Mouse (Mus musculus) MEL (cell line): ENCODE measurements around the gene Gbp2b. TPM values are rescaled to one million over a fixed set of nuclear protein-coding genes. Genes with fewer than 3 reads are reported as not detected.

ENCODE experiments used
- DNase-seq: peaks from one replicate; pipeline ENCODE4 v3.0.0; 2011; ENCODE audit warnings: low read depth, low spot score
- H3K27ac ChIP-seq: 2 replicates; pipeline ENCODE4 v1.5.1; 2012; ENCODE audit warnings: low read depth, mild to moderate bottlenecking, control low read depth, low read length, moderate library complexity; ENCODE audit not compliant: control insufficient read depth
- H3K27me3 ChIP-seq, 2 experiments: fragments of 150-350 bp in 1 of 2; sonication (generic) in 1 of 2; 2 replicates each; pipeline ENCODE4 v1.6.1; 2012; ENCODE audit warnings: low read length in 2 of 2, mild to moderate bottlenecking in 2 of 2, improper control_type of control experiment in 1 of 2, moderate library complexity in 1 of 2; ENCODE audit not compliant: insufficient read depth in 2 of 2, control insufficient read depth in 1 of 2
- H3K36me3 ChIP-seq, 2 experiments: 2 replicates each; pipeline ENCODE4 v1.6.1; 2012 to 2014; ENCODE audit warnings: low read length in 2 of 2, improper control_type of control experiment in 1 of 2, inconsistent platforms in 1 of 2, mild to moderate bottlenecking in 1 of 2; ENCODE audit not compliant: insufficient read depth in 2 of 2, control insufficient read depth in 1 of 2
- H3K4me1 ChIP-seq, 2 experiments: fragments of 150-350 bp in 1 of 2; sonication (generic) in 1 of 2; 2 replicates each; pipeline ENCODE4 v1.6.1; 2012; ENCODE audit warnings: low read length in 2 of 2, improper control_type of control experiment in 1 of 2, mild to moderate bottlenecking in 1 of 2; ENCODE audit not compliant: insufficient read depth in 2 of 2, control insufficient read depth in 1 of 2
- H3K4me3 ChIP-seq, 2 experiments: fragments of 150-350 bp in 1 of 2; sonication (generic) in 1 of 2; 2 replicates each; pipeline ENCODE4 v1.5.1; 2012; ENCODE audit warnings: low read depth in 2 of 2, low read length in 2 of 2, mild to moderate bottlenecking in 2 of 2, moderate library complexity in 2 of 2, control low read depth in 1 of 2, improper control_type of control experiment in 1 of 2; ENCODE audit not compliant: control insufficient read depth in 1 of 2, insufficient read depth in 1 of 2
- H3K79me2 ChIP-seq: 2 replicates; pipeline ENCODE4 v1.6.1; 2012; ENCODE audit warnings: mild to moderate bottlenecking, low read length, moderate library complexity; ENCODE audit not compliant: control insufficient read depth, poor library complexity, insufficient read depth
- H3K9ac ChIP-seq: 2 replicates; pipeline ENCODE4 v1.6.1; 2012; ENCODE audit warnings: low read depth, mild to moderate bottlenecking, control low read depth, low read length, moderate library complexity; ENCODE audit not compliant: control insufficient read depth, poor library complexity, severe bottlenecking
- H3K9me3 ChIP-seq: fragments of 150-350 bp; sonication (generic); replicated peaks from 2 replicates; pipeline ENCODE4 v1.6.1; 2012; ENCODE audit warnings: mild to moderate bottlenecking, low read length, improper control_type of control experiment, moderate library complexity; ENCODE audit not compliant: insufficient read depth
- BHLHE40 ChIP-seq: IDR thresholded peaks from 2 replicates; pipeline ENCODE4 v1.6.1; 2012; ENCODE audit warnings: low read depth, mild to moderate bottlenecking, inconsistent platforms, low read length, improper control_type of control experiment, borderline replicate concordance
- CTCF ChIP-seq, 3 experiments: IDR thresholded peaks in 2 of 3; conservative IDR thresholded peaks in 1 of 3; 2 replicates each; pipeline ENCODE4 v1.5.1; 2011 to 2012; ENCODE audit warnings: low read length in 3 of 3, low read depth in 2 of 3, mild to moderate bottlenecking in 2 of 3, improper control_type of control experiment in 1 of 3, inconsistent platforms in 1 of 3, mixed read lengths in 1 of 3, moderate library complexity in 1 of 3; ENCODE audit not compliant: control insufficient read depth in 1 of 3, insufficient read depth in 1 of 3, poor library complexity in 1 of 3, severe bottlenecking in 1 of 3
- ELF1 ChIP-seq: IDR thresholded peaks from 2 replicates; pipeline ENCODE4 v1.6.1; 2014; ENCODE audit warnings: low read depth, mild to moderate bottlenecking, inconsistent platforms, low read length, improper control_type of control experiment, moderate library complexity
- EP300 ChIP-seq, 2 experiments: IDR thresholded peaks; 2 replicates each; pipeline ENCODE4 v1.6.1; 2011; ENCODE audit warnings: improper control_type of control experiment in 2 of 2, low read length in 2 of 2, low read depth in 1 of 2, mild to moderate bottlenecking in 1 of 2
- MAX ChIP-seq: IDR thresholded peaks from 2 replicates; pipeline ENCODE4 v1.6.1; 2011; ENCODE audit warnings: low read length, improper control_type of control experiment
- MXI1 ChIP-seq: IDR thresholded peaks from 2 replicates; pipeline ENCODE4 v1.6.1; 2011; ENCODE audit warnings: mild to moderate bottlenecking, low read depth, low read length, improper control_type of control experiment
- RAD21 ChIP-seq: IDR thresholded peaks from 2 replicates; pipeline ENCODE4 v1.6.1; 2011; ENCODE audit warnings: mild to moderate bottlenecking, low read depth, low read length, improper control_type of control experiment
- RCOR1 ChIP-seq: IDR thresholded peaks from 2 replicates; pipeline ENCODE4 v1.6.1; 2012; ENCODE audit warnings: low read depth, mild to moderate bottlenecking, inconsistent platforms, low read length, improper control_type of control experiment
- SIN3A ChIP-seq: IDR thresholded peaks from 2 replicates; pipeline ENCODE4 v1.6.1; 2012; ENCODE audit warnings: low read length, improper control_type of control experiment, inconsistent platforms
- SMC3 ChIP-seq: IDR thresholded peaks from 2 replicates; pipeline ENCODE4 v1.6.1; 2011; ENCODE audit warnings: low read depth, low read length, improper control_type of control experiment
- TBP ChIP-seq: IDR thresholded peaks from 2 replicates; pipeline ENCODE4 v1.8.0; 2011; ENCODE audit warnings: low read depth, low read length, improper control_type of control experiment
- UBTF ChIP-seq: IDR thresholded peaks from 2 replicates; pipeline ENCODE4 v1.6.1; 2012; ENCODE audit warnings: low read depth, mild to moderate bottlenecking, inconsistent platforms, low read length, improper control_type of control experiment, moderate library complexity, borderline replicate concordance; ENCODE audit not compliant: insufficient read depth
- USF2 ChIP-seq, 2 experiments: IDR thresholded peaks; 2 replicates each; pipeline ENCODE4 v1.6.1; 2011 to 2012; ENCODE audit warnings: improper control_type of control experiment in 2 of 2, low read length in 2 of 2, borderline replicate concordance in 1 of 2, inconsistent platforms in 1 of 2, low read depth in 1 of 2, mild to moderate bottlenecking in 1 of 2; ENCODE audit not compliant: insufficient read depth in 1 of 2
- polyA plus RNA-seq, 2 experiments: library from polyadenylated mRNA; stranded (reverse) in 1 of 2; unstranded in 1 of 2; fragments of >175 nt in 1 of 2; fragments of >200 nt in 1 of 2; gene quantifications; 2 replicates each; pipeline versions ENCODE4 v1.2.1 to v1.2.4; 2012; ENCODE audit warnings: low replicate concordance in 2 of 2, low read depth in 1 of 2; ENCODE audit not compliant: insufficient read length in 2 of 2, insufficient read depth in 1 of 2, missing spikeins in 1 of 2
- total RNA-seq: library from RNA; depleted of rRNA; stranded (reverse); fragments of 300-350 nt; gene quantifications from 2 replicates; pipeline ENCODE4 v1.2.3, GENCODE M21; 2012

Gene Gbp2b
- total and polyA plus RNA-seq, 3 experiments = not detected

GRCm38 (mm10) chr3:142620111-142620955 lies 25.7 kb downstream of the Gbp2b start, which contains the start of gene Gbp2:
Gene Gbp2, plus strand, starts transcription at chr3:142620602.
- Histone ChIP-seq H3K9ac (peak within 1 kb of the TSS; percentile 19), H3K9me3 (no peaks in the 10 kb centered on the region), H3K27ac (no peak within 1 kb of the TSS), H3K27me3 (peaks cover 0 to 2% of the 10 kb centered on the region in 2 experiments; a peak in 2 of 4 replicates), H3K36me3 (peaks cover 0 to 5% of the 10 kb centered on the region in 2 experiments; a peak in 2 of 4 replicates), H3K79me2 (no peaks in the 10 kb centered on the region), H3K4me1 (peaks cover 0 to 5% of the 10 kb centered on the region in 2 experiments; a peak in 2 of 4 replicates), H3K4me3 (peak within 1 kb of the TSS; percentile 74 to 88)
- TF ChIP-seq TBP (no peak), MXI1 (peak; percentile 9)
- peak; percentile 49 for DNase-seq

- H3K79me2 ChIP-seq = no peaks in the 10 kb centered on the region
- H3K9me3 ChIP-seq = no peaks in the 10 kb centered on the region
- peak overlapping the region; percentile 19 for H3K9ac ChIP-seq
- TF ChIP-seq SIN3A = peak; percentile 53; the same call in 1 of the 2 replicates
- no peak for TF ChIP-seq BHLHE40
- no peak for TF ChIP-seq USF2 (IDR thresholded peaks at IDR 0.05; ENCODE audit: borderline replicate concordance in 1 of 2, insufficient read depth in 1 of 2, low read depth in 1 of 2, low read length in 2 of 2)
- peak; percentile 63 for TF ChIP-seq RAD21
- TF ChIP-seq CTCF (IDR thresholded peaks at IDR 0.05 in 2 of 3, conservative IDR thresholded peaks at IDR 0.05 in 1 of 3; ENCODE audit: control insufficient read depth in 1 of 3, insufficient read depth in 1 of 3, low read depth in 2 of 3, low read length in 3 of 3, poor library complexity in 1 of 3, severe bottlenecking in 1 of 3) = peak; percentile 9 to 70 (median 37); a peak in 3 of 6 replicates
- TF ChIP-seq SMC3 = peak; percentile 51
- no peak for TF ChIP-seq EP300 (IDR thresholded peaks at IDR 0.05; ENCODE audit: low read depth in 1 of 2, low read length in 2 of 2)
- no peak for TF ChIP-seq ELF1
- TF ChIP-seq RCOR1 = no peak
- TF ChIP-seq MAX = no peak
- no peak for TF ChIP-seq UBTF
- H3K27me3 ChIP-seq = peaks cover 0 to 2% of the 10 kb centered on the region in 2 experiments; a peak in 2 of 4 replicates
- no peak overlapping the region for H3K27ac ChIP-seq
- H3K4me3 ChIP-seq = peak overlapping the region; percentile 74 to 88
- peak; percentile 71 for DNase-seq
- H3K36me3 ChIP-seq = peaks cover 0 to 5% of the 10 kb centered on the region in 2 experiments; a peak in 2 of 4 replicates
- H3K4me1 ChIP-seq = peaks cover 0 to 5% of the 10 kb centered on the region in 2 experiments; a peak in 2 of 4 replicates
These were observed 26.4 kb downstream of the Gbp2b start for GRCm38 (mm10) chr3:142620956-142621562.
